7 mouse cellular contexts compared by ENCODE assay signal in the genomic region with DNA sequence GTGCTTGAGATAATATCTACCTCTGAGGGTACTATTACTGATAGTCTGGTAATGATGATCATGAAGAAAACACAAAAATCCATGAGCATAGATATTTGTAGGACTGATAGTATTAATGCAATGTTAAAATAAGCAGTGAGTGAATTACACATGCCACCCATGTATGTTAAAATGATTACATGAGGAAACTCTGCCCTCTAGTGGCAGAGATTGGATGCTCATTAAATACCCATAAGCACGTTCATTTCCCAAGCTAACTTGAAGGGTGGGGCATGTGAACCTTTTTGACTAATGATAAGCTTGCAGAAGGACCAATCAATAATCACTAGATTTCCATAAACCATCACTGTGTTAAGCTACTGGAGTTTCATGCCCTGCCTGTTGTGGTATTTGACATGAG.
DNase-seq lines count a peak whose midpoint lies in the region; ATAC-seq and TF ChIP-seq lines count a peak whose summit lies in the region.

No protein-coding gene starts in this region.

- no peak overlapping the region for H3K9ac ChIP-seq in forebrain, embryonic 15.5 days (replicated peaks)
- no peak overlapping the region for H3K9ac ChIP-seq in neural tube, embryonic 12.5 days

- WGBS in forebrain, embryonic 15.5 days: 3% methylated on average over 1 of the region's 1 CpGs
- 0% methylated on average over 1 of the region's 1 CpGs for WGBS in neural tube, embryonic 12.5 days

- peak; percentile 18 to 35 for DNase-seq in left cerebral cortex, adult 2 months (ENCODE audit: extremely low spot score in 1 of 2, low spot score in 2 of 2)
- DNase-seq in left cerebral cortex, adult 8-10 months (ENCODE audit: low spot score in 2 of 2): no peak
- peak; percentile 54 for DNase-seq in T-cell, adult 2 months (ENCODE audit: low spot score)
- peak; percentile 3 to 83 for DNase-seq in layer of hippocampus, adult 18-20 months (ENCODE audit: low spot score in 2 of 2)

- no peaks in the 10 kb centered on the region for H3K36me3 ChIP-seq in E14TG2a.4 (ENCODE audit: insufficient read depth, low read length)
- H3K36me3 ChIP-seq in forebrain, embryonic 15.5 days: no peaks in the 10 kb centered on the region
- no peaks in the 10 kb centered on the region for H3K36me3 ChIP-seq in neural tube, embryonic 12.5 days

- intact Hi-C loops in left cerebral cortex, adult 2 months (cut with DNase I): no loop called here

- H3K4me3 ChIP-seq in left cerebral cortex, adult 2 months: no peak overlapping the region
- no peak overlapping the region for H3K4me3 ChIP-seq in E14TG2a.4 (replicated peaks; ENCODE audit: low read length)
- H3K4me3 ChIP-seq in forebrain, embryonic 15.5 days: no peak overlapping the region
- no peak overlapping the region for H3K4me3 ChIP-seq in neural tube, embryonic 12.5 days

- no peak overlapping the region for H3K4me2 ChIP-seq in forebrain, embryonic 15.5 days (replicated peaks)
- no peak overlapping the region for H3K4me2 ChIP-seq in neural tube, embryonic 12.5 days (replicated peaks)

- H3K4me1 ChIP-seq in E14TG2a.4 (replicated peaks; ENCODE audit: low read depth, low read length): no peaks in the 10 kb centered on the region
- no peaks in the 10 kb centered on the region for H3K4me1 ChIP-seq in forebrain, embryonic 15.5 days
- H3K4me1 ChIP-seq in neural tube, embryonic 12.5 days: no peaks in the 10 kb centered on the region

- H3K27ac ChIP-seq in left cerebral cortex, adult 2 months: no peak overlapping the region
- H3K27ac ChIP-seq in forebrain, embryonic 15.5 days (replicated peaks): no peak overlapping the region
- no peak overlapping the region for H3K27ac ChIP-seq in neural tube, embryonic 12.5 days

- H3K27me3 ChIP-seq in E14TG2a.4 (ENCODE audit: insufficient read depth, low read length): no peaks in the 10 kb centered on the region
- H3K27me3 ChIP-seq in forebrain, embryonic 15.5 days: no peaks in the 10 kb centered on the region
- no peaks in the 10 kb centered on the region for H3K27me3 ChIP-seq in neural tube, embryonic 12.5 days (replicated peaks)

- no peaks in the 10 kb centered on the region for H3K9me3 ChIP-seq in E14TG2a.4 (ENCODE audit: low read length)
- H3K9me3 ChIP-seq in forebrain, embryonic 15.5 days: no peaks in the 10 kb centered on the region
- H3K9me3 ChIP-seq in neural tube, embryonic 12.5 days: no peaks in the 10 kb centered on the region

- TF ChIP-seq CTCF in left cerebral cortex, adult 2 months (IDR thresholded peaks at IDR 0.05): peak; percentile 87
- peak; percentile 77 for TF ChIP-seq CTCF in E14TG2a.4 (conservative IDR thresholded peaks at IDR 0.05; ENCODE audit: low read length)

- peak; percentile 73 for ATAC-seq in forebrain, embryonic 15.5 days (replicated peaks)
- peak; percentile 48; the same call in 1 of the 2 replicates for ATAC-seq in neural tube, embryonic 12.5 days (ENCODE audit: low FRiP score, low read depth)

Comparison
In these comparisons a context has a peak if more than half of its experiments do, and no peak if none do; other contexts are left out.
1. DNase-seq: peak in left cerebral cortex, adult 2 months (2 of 2), T-cell, adult 2 months (single experiment) and layer of hippocampus, adult 18-20 months (2 of 2); none in left cerebral cortex, adult 8-10 months (0 of 2).